Mouse (Mus musculus): ENCODE data around the gene Desi2. TPM values are rescaled to one million over a fixed set of nuclear protein-coding genes. Genes with fewer than 3 reads are reported as not detected.
"Not testable (repeated sequence)": the region's sequence is repeated elsewhere in the genome, so short reads cannot be mapped to it uniquely, and the experiment has no call there.

Desi2 gene
- polyA plus RNA-seq, 1 experiment from 2014 or later, result 25.3 TPM

DNA sequence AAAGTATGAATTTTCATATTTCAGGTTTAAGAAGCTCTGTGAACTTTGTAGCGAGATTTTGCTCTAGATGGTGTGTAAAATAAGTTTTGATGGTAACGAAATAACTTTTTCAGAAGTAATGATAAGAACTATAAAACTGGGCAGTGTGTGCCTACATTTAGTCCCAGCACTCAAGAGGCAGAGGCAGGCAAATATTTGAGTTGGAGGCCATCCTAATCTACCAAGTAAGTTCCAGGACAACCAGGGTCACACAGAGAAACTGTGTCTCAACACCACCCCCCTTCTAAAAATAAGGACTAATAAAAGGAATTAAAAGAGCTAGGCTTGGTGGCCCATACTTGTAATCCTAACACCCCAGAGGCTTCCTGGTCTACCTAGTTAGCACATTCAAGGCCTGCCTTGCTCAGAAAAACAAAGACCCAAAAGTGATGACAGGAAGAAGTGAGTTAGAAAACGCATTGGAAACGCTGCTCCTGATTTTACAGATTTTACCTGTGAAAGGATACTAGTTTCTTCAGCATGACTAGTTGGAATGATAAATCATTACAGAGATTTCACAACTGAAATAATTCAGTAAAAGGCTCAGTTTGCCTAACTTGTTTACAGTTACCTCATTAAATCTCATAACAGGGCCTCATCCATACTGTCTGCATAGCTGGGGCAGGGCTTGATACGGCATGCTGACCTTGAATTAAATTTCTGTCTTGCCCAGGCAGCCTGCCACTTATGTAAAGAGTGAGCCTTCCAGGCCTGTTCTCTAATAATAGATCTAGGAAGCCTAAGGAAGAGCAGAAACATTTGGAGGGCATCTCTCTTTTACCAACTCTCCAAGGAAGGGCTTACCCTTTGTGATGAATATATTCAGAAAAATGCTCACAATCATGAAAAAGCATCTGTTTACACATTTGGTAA, 32.2 kb downstream of the Desi2 start:
- Histone ChIP-seq H3K9me3 (no peaks in the 10 kb centered on the region; the same call in 1 of the 2 replicates), H3K4me1 (peaks cover 6% of the 10 kb centered on the region; the same call in 1 of the 2 replicates), H3K27ac (no peak overlapping the region), H3K9ac (no peak overlapping the region), H3K27me3 (no peaks in the 10 kb centered on the region), H3K36me3 (no peaks in the 10 kb centered on the region), H3K4me3 (no peak overlapping the region), H3K4me2 (no peak overlapping the region)
- no peak for ATAC-seq (ENCODE audit: insufficient number of reproducible peaks, insufficient read depth, low FRiP score, low TSS enrichment, low read depth)
- WGBS, result 80% methylated on average over 5 of the region's 5 CpGs

DNA sequence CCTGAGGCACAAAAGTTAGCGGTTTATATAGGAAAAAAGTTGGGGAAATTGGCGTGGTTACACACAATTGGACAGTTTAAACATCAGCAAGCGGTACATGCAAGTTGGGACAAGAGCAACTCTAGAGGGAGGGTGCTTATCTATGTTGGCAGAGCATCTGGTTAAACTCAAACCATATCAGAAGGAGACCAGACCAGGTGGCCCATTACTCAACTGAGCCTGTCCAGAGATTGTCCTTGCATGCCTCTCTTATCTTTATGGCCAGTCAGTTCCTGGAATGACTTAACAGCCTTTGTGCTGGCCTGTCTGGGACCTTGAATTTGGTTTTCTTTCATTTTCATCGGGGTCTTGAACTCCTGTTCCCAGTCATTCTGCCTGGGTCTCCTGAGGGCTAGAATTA, 41.7 kb downstream of the Desi2 start:
- WGBS, result 94% methylated on average over 4 of the region's 4 CpGs
- not testable (repeated sequence) for H3K4me2 ChIP-seq; H3K9ac ChIP-seq; H3K4me1 ChIP-seq; H3K4me3 ChIP-seq; H3K27ac ChIP-seq; ATAC-seq (ENCODE audit: insufficient number of reproducible peaks, insufficient read depth, low FRiP score, low TSS enrichment, low read depth); H3K27me3 ChIP-seq
- peaks cover 38% of the 10 kb centered on the region for H3K36me3 ChIP-seq
- H3K9me3 ChIP-seq, result peaks cover 33% of the 10 kb centered on the region

DNA sequence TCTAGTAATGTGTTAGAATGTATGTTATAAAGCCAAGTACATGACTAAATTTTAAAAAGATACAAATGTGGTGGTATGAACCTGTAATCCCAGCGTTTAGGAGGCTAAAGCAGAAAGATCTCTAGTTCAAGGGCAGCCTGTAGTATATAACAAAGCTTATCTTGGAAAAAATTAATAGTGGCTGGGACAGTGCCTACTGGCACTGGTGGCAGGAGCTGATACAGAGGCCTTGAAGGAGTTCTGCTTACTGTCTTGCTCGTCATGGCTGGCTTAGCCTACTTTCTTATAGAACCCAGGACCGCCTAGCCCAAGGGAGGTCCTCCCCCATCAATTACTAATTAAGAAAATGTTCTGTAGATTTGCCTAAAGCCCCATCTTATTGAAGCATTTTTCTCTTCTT, 46.9 kb downstream of the Desi2 start:
- no peaks in the 10 kb centered on the region for H3K4me1 ChIP-seq
- ATAC-seq (ENCODE audit: insufficient number of reproducible peaks, insufficient read depth, low FRiP score, low TSS enrichment, low read depth), result no peak
- H3K27me3 ChIP-seq, result no peaks in the 10 kb centered on the region
- no peak overlapping the region for H3K27ac ChIP-seq
- H3K4me2 ChIP-seq, result no peak overlapping the region
- WGBS, result 81% methylated on average over 3 of the region's 3 CpGs
- H3K9me3 ChIP-seq, result 0 out of 2 replicates have a peak, but pooled peaks cover under 1% of the 10 kb centered on the region
- no peak overlapping the region for H3K4me3 ChIP-seq
- no peak overlapping the region for H3K9ac ChIP-seq
- peaks cover 6% of the 10 kb centered on the region; the same call in 1 of the 2 replicates for H3K36me3 ChIP-seq

DNA sequence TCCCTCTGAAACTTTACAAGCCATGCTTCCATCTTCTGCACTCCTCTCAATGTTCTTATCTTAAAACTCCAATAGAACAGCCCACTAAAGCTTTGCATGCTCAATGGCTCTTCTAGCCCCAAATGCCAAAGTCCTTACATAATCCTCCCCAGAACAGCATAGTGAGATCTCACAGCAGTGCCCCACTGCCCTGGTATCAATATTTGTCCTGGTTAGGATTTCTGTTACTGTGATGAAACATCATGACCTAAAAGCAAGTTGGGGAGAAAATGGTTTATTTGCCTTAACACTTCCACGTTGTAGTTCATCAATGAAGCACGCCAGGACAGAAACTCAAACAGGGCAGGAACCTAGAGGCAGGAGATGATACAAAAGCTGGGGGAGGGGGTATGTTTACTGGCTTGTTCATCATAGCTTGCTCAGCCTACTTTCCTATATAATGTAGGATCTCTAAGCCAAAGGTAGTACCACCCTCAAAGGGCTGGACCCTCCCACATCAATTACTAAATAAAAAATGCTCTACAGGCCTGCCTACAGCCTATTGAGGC, 48.8 kb downstream of the Desi2 start:
- no peaks in the 10 kb centered on the region for H3K4me1 ChIP-seq
- H3K36me3 ChIP-seq, result peaks cover 8% of the 10 kb centered on the region; the same call in 1 of the 2 replicates
- H3K27me3 ChIP-seq, result no peaks in the 10 kb centered on the region
- no peak overlapping the region for H3K4me3 ChIP-seq
- no peak overlapping the region for H3K4me2 ChIP-seq
- H3K9ac ChIP-seq, result no peak overlapping the region
- no peak for ATAC-seq (ENCODE audit: insufficient number of reproducible peaks, insufficient read depth, low FRiP score, low TSS enrichment, low read depth)
- no peak overlapping the region for H3K27ac ChIP-seq
- WGBS, result 89% methylated on average over 2 of the region's 2 CpGs
- H3K9me3 ChIP-seq, result no peaks in the 10 kb centered on the region

DNA sequence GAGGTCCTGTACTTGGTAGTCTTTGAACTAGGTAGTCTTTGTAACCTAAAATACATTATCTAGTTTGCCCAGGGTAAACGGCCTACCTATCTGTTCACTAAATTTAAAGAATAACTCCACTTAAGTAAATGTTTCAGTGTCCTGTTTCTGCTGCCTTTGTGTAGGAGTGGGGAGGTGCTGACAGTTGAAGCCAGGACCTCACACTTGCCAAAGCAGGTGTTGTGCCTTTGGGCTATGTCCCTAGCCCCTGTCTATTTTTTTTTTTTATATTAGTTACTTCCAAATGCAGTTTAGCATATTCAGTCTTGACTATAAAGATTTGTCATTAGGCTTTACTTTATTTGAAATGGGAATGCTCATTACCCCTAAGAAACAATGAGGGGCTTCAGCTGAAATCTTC, 51.5 kb downstream of the Desi2 start:
- no peak overlapping the region for H3K9ac ChIP-seq
- 83% methylated on average over 1 of the region's 1 CpGs for WGBS
- no peaks in the 10 kb centered on the region for H3K9me3 ChIP-seq
- no peak overlapping the region for H3K4me3 ChIP-seq
- no peaks in the 10 kb centered on the region for H3K4me1 ChIP-seq
- no peaks in the 10 kb centered on the region for H3K27me3 ChIP-seq
- ATAC-seq (ENCODE audit: insufficient number of reproducible peaks, insufficient read depth, low FRiP score, low TSS enrichment, low read depth), result no peak
- H3K36me3 ChIP-seq, result peaks cover 10% of the 10 kb centered on the region
- H3K4me2 ChIP-seq, result no peak overlapping the region
- H3K27ac ChIP-seq, result no peak overlapping the region

DNA sequence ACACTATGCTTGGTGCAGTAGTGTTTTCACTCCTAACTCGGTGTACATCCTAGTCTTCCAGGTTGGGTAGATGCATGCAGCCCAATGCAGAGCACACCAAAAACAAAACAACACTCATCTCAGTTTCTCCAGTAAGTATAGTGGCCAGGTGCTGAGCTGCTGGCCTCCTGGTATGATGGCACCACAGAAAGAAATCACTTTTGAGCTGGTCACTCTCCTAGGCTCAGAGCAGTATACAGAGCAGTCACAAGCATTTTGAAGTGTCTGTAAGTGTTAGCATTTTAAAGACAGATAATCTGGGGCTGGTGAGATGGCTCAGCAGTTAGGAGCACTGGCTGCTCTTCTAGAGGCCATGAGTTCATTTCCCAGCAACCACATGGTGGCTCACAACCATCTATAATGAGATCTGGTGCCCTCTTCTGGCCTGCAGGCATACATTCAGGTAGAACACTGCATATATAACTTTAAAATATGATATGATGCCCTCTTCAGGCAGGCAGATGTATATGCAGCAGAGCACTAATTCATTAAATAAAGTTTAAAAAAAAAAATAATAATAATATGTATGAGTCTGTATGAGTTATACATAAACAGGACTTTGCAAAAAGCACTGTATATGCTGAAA, 54.8 kb downstream of the Desi2 start:
- ATAC-seq (ENCODE audit: insufficient number of reproducible peaks, insufficient read depth, low FRiP score, low TSS enrichment, low read depth), result no peak
- 97% methylated on average over 1 of the region's 1 CpGs for WGBS
- Histone ChIP-seq H3K9ac (no peak overlapping the region), H3K36me3 (peaks cover 20% of the 10 kb centered on the region), H3K4me1 (no peaks in the 10 kb centered on the region), H3K9me3 (0 out of 2 replicates have a peak, but pooled peaks cover 2% of the 10 kb centered on the region), H3K4me3 (no peak overlapping the region), H3K27me3 (no peaks in the 10 kb centered on the region), H3K27ac (no peak overlapping the region), H3K4me2 (no peak overlapping the region)

DNA sequence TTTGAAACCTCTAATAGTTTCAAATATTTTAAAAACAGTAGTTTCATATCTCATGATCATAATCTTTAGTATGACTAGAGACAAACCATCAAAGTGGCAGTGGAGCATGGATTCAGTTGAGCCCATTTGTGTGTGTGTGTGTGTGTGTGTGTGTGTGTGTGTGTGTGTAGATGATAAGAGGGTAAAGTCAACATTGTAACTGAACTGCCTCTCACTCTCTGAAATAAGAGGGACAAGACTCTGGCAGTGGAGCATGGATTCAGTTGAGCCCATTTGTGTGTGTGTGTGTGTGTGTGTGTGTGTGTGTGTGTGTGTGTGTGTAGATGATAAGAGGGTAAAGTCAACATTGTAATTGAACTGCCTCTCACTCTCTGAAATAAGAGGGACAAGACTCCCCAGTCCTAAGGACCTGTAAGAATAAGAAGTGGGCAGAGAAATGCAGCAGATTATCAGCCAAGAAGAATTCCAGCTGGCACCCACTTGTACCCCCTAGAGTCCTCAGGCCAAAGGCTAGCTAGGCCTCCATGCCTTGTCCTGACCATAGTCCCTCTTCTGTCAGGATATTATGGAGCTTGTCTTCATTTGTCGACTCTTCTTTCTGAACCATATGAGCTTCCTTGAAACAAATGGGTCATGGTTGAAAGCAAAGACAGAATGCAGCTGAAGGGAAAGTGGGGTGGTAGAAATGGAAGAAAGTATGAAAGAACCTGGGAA, 61.0 kb downstream of the Desi2 start:
- H3K4me2 ChIP-seq, result no peak overlapping the region
- no peak overlapping the region for H3K9ac ChIP-seq
- H3K27ac ChIP-seq, result no peak overlapping the region
- H3K36me3 ChIP-seq, result peaks cover 36% of the 10 kb centered on the region
- 91% methylated on average over 1 of the region's 1 CpGs for WGBS
- H3K4me1 ChIP-seq, result no peaks in the 10 kb centered on the region
- H3K9me3 ChIP-seq, result 0 out of 2 replicates have a peak, but pooled peaks cover 2% of the 10 kb centered on the region
- no peak for ATAC-seq (ENCODE audit: insufficient number of reproducible peaks, insufficient read depth, low FRiP score, low TSS enrichment, low read depth)
- no peaks in the 10 kb centered on the region for H3K27me3 ChIP-seq
- no peak overlapping the region for H3K4me3 ChIP-seq

DNA sequence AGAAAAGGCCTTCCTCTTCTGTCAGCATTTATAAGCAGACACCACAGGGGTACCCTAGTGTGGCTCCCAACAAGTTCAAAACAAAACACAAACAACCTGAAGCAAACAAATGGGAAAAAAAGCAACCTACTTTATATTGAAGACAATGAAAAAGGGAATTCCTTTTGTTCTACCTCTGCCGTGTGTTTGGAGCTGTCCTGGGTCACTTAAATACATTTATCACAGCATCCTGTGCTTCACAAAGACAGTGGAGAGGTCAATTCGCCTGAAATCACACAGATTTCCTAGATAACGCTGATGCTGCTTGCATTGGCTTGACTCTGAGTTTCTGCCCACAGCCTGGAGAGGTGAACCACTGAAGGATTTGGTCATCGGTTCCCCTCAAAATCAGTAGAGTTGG, 67.4 kb downstream of the Desi2 start:
- ATAC-seq (ENCODE audit: insufficient number of reproducible peaks, insufficient read depth, low FRiP score, low TSS enrichment, low read depth), result no peak
- no peak overlapping the region for H3K9ac ChIP-seq

DNA sequence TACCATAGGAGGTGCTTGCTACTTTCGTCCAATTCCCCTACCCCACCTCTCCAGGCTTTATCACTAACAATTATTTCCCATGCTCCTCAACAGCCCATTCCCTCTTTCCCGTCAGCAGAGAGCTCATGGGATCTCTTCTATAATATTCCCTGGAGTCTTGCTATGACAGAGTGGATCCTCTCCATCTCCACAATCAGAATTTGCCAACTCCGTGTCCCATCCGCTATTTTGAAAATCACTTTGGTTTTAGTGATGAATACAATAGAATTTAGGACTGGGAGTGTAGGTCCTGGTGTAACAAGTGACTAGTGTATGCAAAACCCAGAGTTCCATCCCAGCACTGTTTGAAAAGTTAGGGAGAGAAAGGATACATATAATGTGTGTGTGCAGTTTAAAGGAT, 69.1 kb downstream of the Desi2 start:
- Histone ChIP-seq H3K9me3 (no peaks in the 10 kb centered on the region), H3K27me3 (no peaks in the 10 kb centered on the region), H3K4me3 (no peak overlapping the region), H3K36me3 (peaks cover 17% of the 10 kb centered on the region; the same call in 1 of the 2 replicates), H3K4me2 (no peak overlapping the region), H3K4me1 (no peaks in the 10 kb centered on the region), H3K27ac (no peak overlapping the region), H3K9ac (no peak overlapping the region)
- ATAC-seq (ENCODE audit: insufficient number of reproducible peaks, insufficient read depth, low FRiP score, low TSS enrichment, low read depth), result no peak
- WGBS, result 96% methylated on average over 4 of the region's 4 CpGs

More for the DNA sequence above, 67.4 kb downstream of the Desi2 start:
- H3K4me3 ChIP-seq, result no peak overlapping the region
- H3K9me3 ChIP-seq, result no peaks in the 10 kb centered on the region
- H3K36me3 ChIP-seq, result peaks cover 34% of the 10 kb centered on the region
- H3K4me2 ChIP-seq, result no peak overlapping the region
- no peak overlapping the region for H3K27ac ChIP-seq
- H3K27me3 ChIP-seq, result no peaks in the 10 kb centered on the region
- no peaks in the 10 kb centered on the region for H3K4me1 ChIP-seq
- WGBS, result 89% methylated on average over 4 of the region's 4 CpGs

DNA sequence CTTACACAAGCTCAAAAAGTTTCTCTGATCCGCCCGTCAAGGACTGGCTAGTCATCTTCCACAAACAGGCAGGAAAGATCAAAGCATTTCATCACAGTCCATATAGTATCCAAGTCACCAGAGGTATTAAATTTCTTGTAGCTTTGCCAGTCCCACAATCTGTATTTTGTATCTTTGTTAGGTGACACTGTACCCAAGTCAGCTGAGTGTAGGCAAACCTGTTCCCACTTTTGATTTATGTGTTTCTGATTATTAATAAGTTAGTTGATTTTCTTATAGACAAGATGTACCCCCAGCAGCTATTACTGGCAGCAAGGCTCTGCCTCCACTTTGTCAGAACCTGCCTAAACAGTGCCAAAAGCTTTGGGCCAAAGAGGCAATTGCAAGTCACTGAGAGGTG, 71.6 kb downstream of the Desi2 start:
- no peaks in the 10 kb centered on the region for H3K4me1 ChIP-seq
- 76% methylated on average over 2 of the region's 2 CpGs for whole genome bisulfite sequencing

DNA sequence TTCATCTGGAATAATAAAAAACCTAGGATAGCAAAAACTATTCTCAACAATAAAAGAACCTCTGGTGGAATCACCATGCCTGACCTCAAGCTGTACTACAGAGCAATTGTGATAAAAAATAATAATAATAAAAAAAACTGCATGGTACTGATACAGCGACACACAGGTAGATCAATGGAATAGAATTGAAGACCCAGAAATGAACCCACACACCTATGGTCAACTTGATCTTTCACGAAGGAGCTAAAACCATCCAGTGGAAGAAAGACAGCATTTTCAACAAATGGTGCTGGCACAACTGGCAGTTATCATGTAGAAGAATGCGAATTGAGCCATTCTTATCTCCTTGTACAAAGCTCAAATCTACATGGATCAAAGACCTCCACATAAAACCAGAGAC, 78.2 kb downstream of the Desi2 start:
- 94% methylated on average over 3 of the region's 3 CpGs for WGBS
- not testable (repeated sequence) for ATAC-seq (ENCODE audit: insufficient number of reproducible peaks, insufficient read depth, low FRiP score, low TSS enrichment, low read depth); H3K4me2 ChIP-seq

More for the DNA sequence above, 71.6 kb downstream of the Desi2 start:
- ATAC-seq (ENCODE audit: insufficient number of reproducible peaks, insufficient read depth, low FRiP score, low TSS enrichment, low read depth), result no peak
- H3K27me3 ChIP-seq, result no peaks in the 10 kb centered on the region
- peaks cover 14% of the 10 kb centered on the region; the same call in 1 of the 2 replicates for H3K36me3 ChIP-seq
- H3K9ac ChIP-seq, result no peak overlapping the region
- no peak overlapping the region for H3K27ac ChIP-seq
- no peak overlapping the region for H3K4me2 ChIP-seq
- no peak overlapping the region for H3K4me3 ChIP-seq
- no peaks in the 10 kb centered on the region for H3K9me3 ChIP-seq

More for the DNA sequence above, 78.2 kb downstream of the Desi2 start:
- H3K36me3 ChIP-seq, H3K9ac ChIP-seq, H3K4me1 ChIP-seq, H3K27me3 ChIP-seq, H3K4me3 ChIP-seq, H3K27ac ChIP-seq, H3K9me3 ChIP-seq: not testable (repeated sequence)

Measured in embryonic facial prominence, embryonic 13.5 days (tissue).